Mouse (Mus musculus): Measurements from ENCODE around the gene Atp11a.

- no peak for TF ChIP-seq CTCF (IDR thresholded peaks at IDR 0.05; ENCODE audit: low read depth)
- no peak for TF ChIP-seq EP300 (IDR thresholded peaks at IDR 0.05; ENCODE audit: low read depth)
Measured at GRCm38 (mm10) chr8:12785508-12785907, 28.7 kb downstream of the Atp11a start.

All from heart, postnatal 0 days (tissue).